Comparison of ENCODE assay signal across 8 mouse cellular contexts in genomic region chr13:12460443-12460842, GRCm38 (mm10). TPM values are rescaled to one million over a fixed set of nuclear protein-coding genes. Genes with fewer than 3 reads are reported as not detected.
DNase-seq lines count a peak whose midpoint lies in the region; ATAC-seq and TF ChIP-seq lines count a peak whose summit lies in the region.

No protein-coding gene starts in this region.

- TF ChIP-seq CTCF in small intestine, adult 2 months (IDR thresholded peaks at IDR 0.05; ENCODE audit: extremely low read depth, insufficient read length, insufficient replicate concordance, low read depth, low read length), result peak; percentile 32; the same call in 1 of the 2 replicates

- 4% methylated on average over 8 of the region's 8 CpGs for WGBS in intestine, embryonic 16.5 days
- WGBS in small intestine, adult 2 months, result under 1% methylated on average over 8 of the region's 8 CpGs

- peak; percentile 37 for DNase-seq in gastrocnemius, adult 18-20 months (ENCODE audit: low spot score)
- no peak for DNase-seq in gastrocnemius, postnatal 36 days
- DNase-seq in cerebellum, postnatal 14 days, result peak; percentile 49 to 63
- DNase-seq in left cerebral cortex, postnatal 36 days (ENCODE audit: low spot score in 2 of 2), result peak; percentile 45 to 57

- ATAC-seq in granulocyte monocyte progenitor cell, adult 5-6 weeks (replicated peaks; ENCODE audit: poor library complexity, severe bottlenecking), result peak; percentile 60
- peak; percentile 39 for ATAC-seq in intestine, embryonic 16.5 days
- peak; percentile 53 for ATAC-seq in megakaryocyte-erythroid progenitor cell, adult 5-6 weeks (replicated peaks; ENCODE audit: low FRiP score, low TSS enrichment, poor library complexity, severe bottlenecking)

- H3K4me1 ChIP-seq in intestine, embryonic 16.5 days (ENCODE audit: control insufficient read depth, insufficient read depth, low read length), result peaks cover 3% of the 10 kb centered on the region; the same call in 1 of the 2 replicates
- H3K4me1 ChIP-seq in small intestine, adult 2 months (ENCODE audit: control insufficient read depth, insufficient read depth, insufficient read length, low read length), result peaks cover 10% of the 10 kb centered on the region

- peak overlapping the region; percentile 86 for H3K9ac ChIP-seq in intestine, embryonic 16.5 days (ENCODE audit: low read depth, low read length)

- no peaks in the 10 kb centered on the region for H3K9me3 ChIP-seq in intestine, embryonic 16.5 days (ENCODE audit: control insufficient read depth, low read length)

- H3K36me3 ChIP-seq in intestine, embryonic 16.5 days (ENCODE audit: control insufficient read depth, insufficient read depth, low read length), result no peaks in the 10 kb centered on the region
- peaks cover 12% of the 10 kb centered on the region for H3K36me3 ChIP-seq in small intestine, adult 2 months (ENCODE audit: control insufficient read depth, insufficient read depth, low read length)

- intact Hi-C loops in gastrocnemius, postnatal 36 days (cut with DNase I), result loop anchor here (10.0 kb wide), 1 partner anchor 104 kb away; the partner anchor contains the start of gene Ero1lb
- intact Hi-C loops in left cerebral cortex, postnatal 36 days (cut with DNase I), result loop anchor here (5.0 kb wide), 1 partner anchor 107 kb away; the partner anchor contains the start of gene Ero1lb

- H3K4me2 ChIP-seq in intestine, embryonic 16.5 days (ENCODE audit: low read depth, low read length), result peak overlapping the region; percentile 84

- no peak for TF ChIP-seq POLR2A in small intestine, adult 2 months (IDR thresholded peaks at IDR 0.05; ENCODE audit: low read depth, low read length)

- peak overlapping the region; percentile 83 for H3K4me3 ChIP-seq in intestine, embryonic 16.5 days (ENCODE audit: low read length)
- H3K4me3 ChIP-seq in small intestine, adult 2 months (ENCODE audit: low read depth, low read length), result peak overlapping the region; percentile 52

- H3K27ac ChIP-seq in intestine, embryonic 16.5 days (ENCODE audit: low read length), result peak overlapping the region; percentile 93
- peak overlapping the region; percentile 81 for H3K27ac ChIP-seq in small intestine, adult 2 months (ENCODE audit: insufficient read depth, low read depth, low read length)

- no peaks in the 10 kb centered on the region for H3K27me3 ChIP-seq in intestine, embryonic 16.5 days (replicated peaks; ENCODE audit: control insufficient read depth, insufficient read depth, low read length)
- H3K27me3 ChIP-seq in small intestine, adult 2 months (ENCODE audit: control insufficient read depth, insufficient read depth, low read length), result no peaks in the 10 kb centered on the region

RNA-seq across cellular contexts. Expression of gene Lgals8, which starts 4.3 kb away (rescaled TPM):
- total RNA-seq in gastrocnemius, adult 18-20 months (2021), result 10 to 100 TPM; 26.0 to 27.1 TPM
- total RNA-seq in gastrocnemius, postnatal 36 days (2021), result 10 to 100 TPM; 24.6 to 30.7 TPM
- total RNA-seq in granulocyte monocyte progenitor cell, adult 5-6 weeks (2014; fragmentation: Nextera tagmentation), result 16.1 and 23.9 TPM in 2 replicates
- 33.5 and 36.8 TPM in 2 replicates for total RNA-seq in granulocyte monocyte progenitor cell, adult 5-6 weeks (2017)
- polyA plus RNA-seq in intestine, embryonic 16.5 days (2015; fragmentation: Nextera tagmentation; extraction: Ambion mirVana), result 39.3 and 42.5 TPM in 2 replicates
- 10 to 100 TPM; 28.7 to 31.0 TPM for total RNA-seq in left cerebral cortex, postnatal 36 days (2021)
- 23.0 and 39.7 TPM in 2 replicates for total RNA-seq in megakaryocyte-erythroid progenitor cell, adult 5-6 weeks (2014; fragmentation: Nextera tagmentation)
- 21.7 and 50.3 TPM in 2 replicates for total RNA-seq in megakaryocyte-erythroid progenitor cell, adult 5-6 weeks (2017)
- 8.9 and 23.1 TPM in 2 replicates for polyA plus RNA-seq in small intestine, adult 2 months (2012; rRNA removed)

RNA-seq across cellular contexts. Expression of gene Edaradd, which starts 59.8 kb away (rescaled TPM):
- not detected for total RNA-seq in gastrocnemius, adult 18-20 months (2021)
- under 1 TPM in 1 of 2 experiments, not detected in 1; 0.08 TPM for total RNA-seq in gastrocnemius, postnatal 36 days (2021)
- total RNA-seq in granulocyte monocyte progenitor cell, adult 5-6 weeks (2014; fragmentation: Nextera tagmentation), result 0.58 and 1.1 TPM in 2 replicates
- total RNA-seq in granulocyte monocyte progenitor cell, adult 5-6 weeks (2017), result 0.60 and 0.62 TPM in 2 replicates
- polyA plus RNA-seq in intestine, embryonic 16.5 days (2015; fragmentation: Nextera tagmentation; extraction: Ambion mirVana), result 1.7 TPM in 2 replicates
- under 1 TPM; 0.09 to 0.10 TPM for total RNA-seq in left cerebral cortex, postnatal 36 days (2021)
- 0.07 TPM in 1 of 2 replicates, not detected in the other for total RNA-seq in megakaryocyte-erythroid progenitor cell, adult 5-6 weeks (2014; fragmentation: Nextera tagmentation)
- total RNA-seq in megakaryocyte-erythroid progenitor cell, adult 5-6 weeks (2017), result not detected in 2 replicates
- polyA plus RNA-seq in small intestine, adult 2 months (2012; rRNA removed), result 0.14 and 0.34 TPM in 2 replicates

Comparison
In these comparisons a context has a peak if more than half of its experiments do, and no peak if none do; other contexts are left out.
1. DNase-seq: peak in gastrocnemius, adult 18-20 months (single experiment), cerebellum, postnatal 14 days (2 of 2) and left cerebral cortex, postnatal 36 days (2 of 2); none in gastrocnemius, postnatal 36 days (0 of 2).
2. Peak in every context shown above with its lines, with median percentiles within 50 percentile points of each other: ATAC-seq.